Mouse (Mus musculus): Measurements from ENCODE around the gene Sept6.

Gene Sept6

GRCm38 (mm10) chrX:36863766-36864608 is 127.6 kb downstream of the Sept6 start:
- DNase-seq (ENCODE audit: low spot score): peak; percentile 84

All from embryo, embryonic 10 days (tissue).